Mouse (Mus musculus): ENCODE measurements around the gene Trub2. TPM values are rescaled to one million over a fixed set of nuclear protein-coding genes. Genes with fewer than 3 reads are reported as not detected.
A peak's percentile ranks its signal among the peaks of the same experiment; 100 is the strongest.

Trub2 gene
- total RNA-seq (2017), result 45.7 and 58.0 TPM in 2 replicates

GRCm38 (mm10) chr2:29787937-29788681, at the start of gene Trub2:
Gene Trub2 (minus strand): TSS chr2:29788502.
- ATAC-seq (replicated peaks; ENCODE audit: low read depth, poor library complexity, severe bottlenecking), result peak; percentile 94

- ATAC-seq (replicated peaks; ENCODE audit: low read depth, poor library complexity, severe bottlenecking), result no peak
These were observed 47.1 kb upstream of the Trub2 start for GRCm38 (mm10) chr2:29835391-29835899.

- ATAC-seq (replicated peaks; ENCODE audit: low read depth, poor library complexity, severe bottlenecking), result no peak
These were observed 45.5 kb upstream of the Trub2 start for GRCm38 (mm10) chr2:29833796-29834195.

DNA sequence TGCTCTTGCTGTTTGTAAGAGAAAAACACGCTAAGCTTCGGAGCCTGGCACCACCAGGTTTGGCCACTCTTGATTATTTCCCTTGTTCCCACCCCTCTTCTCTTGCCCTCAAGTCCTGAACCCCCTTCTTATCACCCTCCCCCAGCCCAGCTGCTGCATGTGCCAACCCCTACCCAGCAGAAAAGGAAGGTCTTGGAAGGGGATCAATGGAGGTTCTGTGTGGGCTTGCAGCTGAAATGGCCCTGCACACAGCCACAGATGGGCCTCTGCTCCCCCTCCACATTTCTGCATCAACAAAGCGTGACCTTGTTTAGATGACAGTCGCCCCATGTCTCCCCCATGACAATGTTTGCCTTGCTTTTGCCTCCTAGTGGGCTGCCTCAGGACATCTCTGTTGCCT, 42.8 kb upstream of the Trub2 start:
- ATAC-seq (replicated peaks; ENCODE audit: low read depth, poor library complexity, severe bottlenecking), result no peak

- ATAC-seq (replicated peaks; ENCODE audit: low read depth, poor library complexity, severe bottlenecking), result 0 out of 2 replicates have a peak, but pooled peaks have one; percentile 3
These were observed 39.4 kb upstream of the Trub2 start for GRCm38 (mm10) chr2:29827709-29828024.

- peak; percentile 98 for ATAC-seq (replicated peaks; ENCODE audit: low read depth, poor library complexity, severe bottlenecking)
These were observed 38.8 kb upstream of the Trub2 start for GRCm38 (mm10) chr2:29826926-29827708.

DNA sequence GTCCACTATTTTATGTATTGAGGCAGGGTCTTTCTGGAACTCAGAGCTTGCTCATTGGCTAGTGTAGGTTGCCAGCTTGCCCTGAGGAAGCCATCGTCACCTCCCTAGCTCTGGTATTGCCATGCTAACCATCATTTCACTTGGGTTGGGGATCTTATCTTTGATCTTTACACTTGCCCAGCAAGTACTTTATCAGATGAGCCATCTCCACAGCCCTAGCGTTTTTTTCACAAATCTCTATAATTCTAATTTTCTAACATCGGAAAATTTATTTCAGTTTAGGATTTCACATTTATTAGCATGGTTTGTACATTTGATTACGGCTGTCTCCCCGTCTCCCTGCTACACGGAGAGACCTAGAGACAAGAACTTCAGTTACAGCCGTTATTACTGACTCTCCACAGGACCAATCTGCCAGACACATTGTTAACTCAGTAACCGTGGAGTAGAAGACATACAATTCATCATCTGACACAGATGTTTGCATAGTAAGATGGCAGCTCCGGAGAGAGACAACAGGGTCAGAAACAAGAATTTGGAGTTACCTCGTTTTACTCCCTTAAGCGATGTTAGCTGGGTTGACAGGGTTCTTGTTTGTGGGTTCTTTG, 38.1 kb upstream of the Trub2 start:
- peak; percentile 12; the same call in 1 of the 2 replicates for ATAC-seq (replicated peaks; ENCODE audit: low read depth, poor library complexity, severe bottlenecking)

- peak; percentile 71 for ATAC-seq (replicated peaks; ENCODE audit: low read depth, poor library complexity, severe bottlenecking)
These were observed 31.9 kb upstream of the Trub2 start, which contains the start of gene Urm1 for GRCm38 (mm10) chr2:29820025-29820817. Gene Urm1 (plus strand): TSS chr2:29820075.

GRCm38 (mm10) chr2:29819363-29819762, 31.1 kb upstream of the Trub2 start:
- no peak for ATAC-seq (replicated peaks; ENCODE audit: low read depth, poor library complexity, severe bottlenecking)

DNA sequence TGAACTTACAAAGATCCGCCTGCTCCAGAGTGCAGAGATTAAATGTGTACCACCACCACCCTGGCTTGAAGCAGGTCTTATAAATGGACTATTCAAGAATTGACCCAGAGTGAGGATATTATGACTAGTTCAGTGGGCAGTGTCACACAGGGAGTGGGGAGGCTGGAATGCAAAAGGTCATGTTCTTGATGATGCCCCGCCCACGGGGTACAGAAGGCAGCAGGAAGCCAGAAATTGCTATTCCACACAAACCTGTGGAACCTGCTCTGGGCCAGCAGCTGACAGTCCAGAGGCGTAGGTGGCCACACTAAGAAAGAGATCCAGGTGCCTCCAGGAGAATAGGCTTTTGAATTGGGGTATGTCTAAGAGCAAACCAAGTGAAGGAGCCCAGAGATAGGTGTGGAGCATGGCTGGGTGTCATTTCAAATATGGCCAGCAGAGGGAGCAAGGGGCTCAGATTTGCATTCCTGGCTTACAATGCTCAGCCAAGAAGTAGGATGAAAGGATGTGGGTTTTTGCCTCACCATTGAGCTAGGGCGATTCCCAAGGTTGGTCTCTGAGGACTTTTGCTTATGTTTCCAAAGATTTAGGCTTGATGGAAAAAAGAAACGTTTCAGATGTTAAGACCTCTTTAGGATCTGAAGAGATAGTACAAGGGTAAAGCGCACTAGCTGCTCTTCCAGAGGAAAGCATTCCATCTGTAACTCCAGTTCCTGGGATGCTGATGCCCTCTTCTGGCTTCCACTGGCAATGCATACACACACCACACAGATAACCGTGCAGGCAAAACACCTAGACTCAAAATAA, 29.3 kb upstream of the Trub2 start:
- ATAC-seq (replicated peaks; ENCODE audit: low read depth, poor library complexity, severe bottlenecking), result peak; percentile 80

- ATAC-seq (replicated peaks; ENCODE audit: low read depth, poor library complexity, severe bottlenecking), result no peak
These were observed 27.5 kb upstream of the Trub2 start for GRCm38 (mm10) chr2:29815678-29816371.

DNA sequence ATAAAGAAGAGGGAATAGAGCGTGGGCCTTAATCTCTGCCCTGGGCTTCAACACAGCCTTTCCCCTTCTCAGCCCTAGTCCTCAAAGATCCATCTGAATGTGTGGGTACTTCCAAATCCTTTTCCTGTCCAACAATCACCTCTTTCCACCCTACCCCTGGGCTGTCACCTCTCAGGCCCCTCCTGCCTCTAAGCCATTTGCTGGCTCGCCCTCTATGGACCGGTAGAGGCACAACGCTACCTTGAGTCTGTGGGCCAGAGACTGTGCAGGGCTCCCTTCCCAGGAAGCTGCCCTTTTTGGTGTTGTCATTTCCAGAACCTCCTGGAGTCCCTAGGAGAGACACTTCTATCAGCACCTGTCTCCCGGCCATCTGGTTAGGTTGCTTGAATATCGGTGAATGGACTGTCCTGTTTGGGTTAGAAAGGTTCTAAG, 15.1 kb upstream of the Trub2 start:
- peak; percentile 82 for ATAC-seq (replicated peaks; ENCODE audit: low read depth, poor library complexity, severe bottlenecking)

DNA sequence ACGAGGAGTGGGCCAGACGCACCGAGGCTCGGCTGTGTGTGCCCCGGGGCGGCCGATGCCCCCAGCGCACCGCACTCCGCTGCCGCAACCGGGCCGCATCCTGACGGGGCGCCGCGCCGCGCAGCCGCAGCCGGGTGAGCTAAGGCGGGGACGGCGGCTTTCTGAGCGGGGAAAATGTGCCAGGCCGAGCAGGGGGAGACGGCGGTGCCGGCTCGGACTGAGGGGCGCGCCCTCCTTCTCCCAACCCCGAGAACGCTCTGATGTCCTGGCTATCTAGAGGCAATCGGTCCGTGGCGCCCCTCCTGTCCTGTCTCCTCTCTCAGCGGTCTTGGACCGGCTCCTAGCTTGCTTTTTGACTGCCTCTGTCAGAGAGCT, 14.5 kb upstream of the Trub2 start:
- ATAC-seq (replicated peaks; ENCODE audit: low read depth, poor library complexity, severe bottlenecking), result no peak

- ATAC-seq (replicated peaks; ENCODE audit: low read depth, poor library complexity, severe bottlenecking), result peak; percentile 98
These were observed 13.9 kb upstream of the Trub2 start, which contains the start of gene Slc27a4 for GRCm38 (mm10) chr2:29802075-29802826. Gene Slc27a4 (plus strand): TSS chr2:29802634.

GRCm38 (mm10) chr2:29792772-29793487, 4.6 kb upstream of the Trub2 start:
- no peak for ATAC-seq (replicated peaks; ENCODE audit: low read depth, poor library complexity, severe bottlenecking)

DNA sequence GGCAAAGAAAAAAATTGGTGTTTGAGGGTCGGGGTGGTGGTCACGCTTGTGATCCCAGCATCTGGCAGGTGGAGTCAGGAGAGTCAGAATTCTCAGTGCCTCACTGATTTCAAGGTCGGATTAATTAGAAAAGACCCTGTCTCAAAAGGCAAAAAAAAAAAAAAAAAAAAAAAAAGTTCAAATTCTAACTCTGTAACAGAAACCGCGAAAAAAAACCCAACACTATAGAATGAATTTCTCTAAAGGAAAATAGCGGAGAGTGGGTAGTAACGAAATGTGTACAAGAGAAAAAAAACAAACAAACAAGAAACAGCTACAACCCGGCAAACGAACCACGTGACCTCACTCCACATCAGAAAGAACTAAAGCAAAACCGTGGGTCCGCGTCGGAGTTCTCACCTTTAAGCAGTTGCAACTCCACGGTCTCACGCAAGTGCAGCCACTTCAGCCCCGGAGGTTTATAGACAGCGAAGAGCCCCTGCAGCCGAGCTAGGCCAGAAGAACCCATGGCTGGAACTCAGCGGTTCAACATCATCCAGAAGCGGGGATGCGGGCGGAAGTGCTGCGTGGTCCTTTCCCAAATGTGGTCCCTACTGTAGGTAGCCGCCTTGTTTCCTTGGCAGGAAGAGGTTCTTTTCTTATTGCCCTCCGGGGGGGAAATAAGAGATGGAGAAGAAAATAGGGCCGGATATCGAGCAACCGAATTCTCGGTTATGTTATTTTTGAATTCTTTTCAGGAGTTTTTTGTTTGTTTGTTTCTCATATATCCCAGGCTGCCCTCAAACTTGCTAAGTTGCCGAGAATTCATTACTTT, 991 bp downstream of the Trub2 start, which contains the start of gene Coq4:
Gene Coq4 (plus strand): TSS at position 390 of the 814 bp plus-strand sequence.
- ATAC-seq (replicated peaks; ENCODE audit: low read depth, poor library complexity, severe bottlenecking), result peak; percentile 92

Data from common myeloid progenitor, adult 5-6 weeks (primary cell).